33 mouse cellular contexts compared by ENCODE assay signal in the genomic region with DNA sequence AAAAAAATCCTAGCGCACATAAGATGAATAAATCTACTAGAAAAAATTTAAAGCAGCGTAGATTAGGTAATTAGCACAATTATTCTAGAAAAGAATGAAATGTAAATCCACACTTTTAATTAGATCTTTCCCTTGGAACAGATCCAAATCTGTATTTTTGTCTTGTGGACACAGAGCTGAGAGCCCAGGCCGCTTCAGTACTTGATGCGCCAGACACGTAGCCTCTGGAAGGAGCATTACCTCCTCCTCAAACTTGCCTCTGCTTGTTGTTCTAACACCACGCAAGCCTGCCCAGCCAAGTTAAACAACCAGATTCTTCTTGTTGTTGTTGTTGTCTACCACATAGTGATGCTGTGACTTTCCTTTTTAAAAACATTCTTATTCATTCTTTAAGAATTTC.
"Had no signal": no experiment of that assay in that cellular context is flagged by ENCODE, and none has a peak within 500 bp of the region (broad histone marks: within the 10 kb centered on the region; RNA-seq: fewer than 3 reads in every experiment).

No protein-coding gene starts in this region.

- H3K9ac ChIP-seq: limb, embryonic 12.5 days; limb, embryonic 13.5 days; limb, embryonic 15.5 days; liver, embryonic 12.5 days; liver, embryonic 13.5 days; liver, embryonic 14.5 days; liver, embryonic 15.5 days; liver, postnatal 0 days; lung, embryonic 14.5 days; lung, embryonic 15.5 days; midbrain, embryonic 12.5 days; midbrain, embryonic 13.5 days; midbrain, embryonic 15.5 days; neural tube, embryonic 12.5 days; neural tube, embryonic 13.5 days had no signal

- ATAC-seq: liver, embryonic 12.5 days; liver, postnatal 0 days; lung, postnatal 0 days; midbrain, embryonic 13.5 days; midbrain, embryonic 15.5 days; midbrain, embryonic 16.5 days had no signal

- H3K4me2 ChIP-seq: limb, embryonic 12.5 days; limb, embryonic 13.5 days; limb, embryonic 15.5 days; liver, embryonic 11.5 days; liver, embryonic 12.5 days; liver, embryonic 13.5 days; liver, embryonic 15.5 days; lung, embryonic 14.5 days; lung, embryonic 15.5 days; midbrain, embryonic 11.5 days; midbrain, embryonic 12.5 days; midbrain, embryonic 13.5 days; midbrain, embryonic 15.5 days; neural tube, embryonic 12.5 days; neural tube, embryonic 13.5 days had no signal

- H3K27ac ChIP-seq: limb, embryonic 10.5 days; limb, embryonic 12.5 days; limb, embryonic 13.5 days; limb, embryonic 15.5 days; liver, embryonic 12.5 days; liver, embryonic 13.5 days; liver, embryonic 14.5 days; liver, embryonic 15.5 days; lung, embryonic 15.5 days; macrophage; midbrain, embryonic 10.5 days; midbrain, embryonic 12.5 days; midbrain, embryonic 13.5 days; midbrain, embryonic 15.5 days; neural tube, embryonic 12.5 days; neural tube, embryonic 13.5 days had no signal

- H3K27me3 ChIP-seq: limb, embryonic 12.5 days; limb, embryonic 13.5 days; limb, embryonic 15.5 days; liver, embryonic 12.5 days; liver, embryonic 13.5 days; liver, embryonic 15.5 days; lung, embryonic 15.5 days; megakaryocyte, embryonic 14.5 days; midbrain, embryonic 12.5 days; midbrain, embryonic 13.5 days; midbrain, embryonic 15.5 days; neural tube, embryonic 12.5 days; neural tube, embryonic 13.5 days had no signal

- H3K36me3 ChIP-seq: limb, embryonic 10.5 days; limb, embryonic 12.5 days; limb, embryonic 13.5 days; limb, embryonic 15.5 days; liver, embryonic 12.5 days; liver, embryonic 13.5 days; liver, embryonic 15.5 days; lung, embryonic 15.5 days; midbrain, embryonic 10.5 days; midbrain, embryonic 12.5 days; midbrain, embryonic 13.5 days; midbrain, embryonic 15.5 days; neural tube, embryonic 12.5 days; neural tube, embryonic 13.5 days had no signal

- DNase-seq: left cerebral cortex, postnatal 4 days; liver; liver, embryonic 13.5 days; liver, postnatal 0 days; lung, adult 18-20 months; lung, adult 2 months; lung, embryonic 14.5 days; lung, postnatal 10 days; lung, postnatal 14 days; lung, postnatal 36 days; lung, postnatal 4 days; midbrain, embryonic 14.5 days had no signal

- H3K4me1 ChIP-seq: limb, embryonic 15.5 days; liver, embryonic 12.5 days; liver, embryonic 13.5 days; liver, embryonic 15.5 days; lung, embryonic 15.5 days; megakaryocyte, embryonic 14.5 days; midbrain, embryonic 12.5 days; midbrain, embryonic 13.5 days; neural tube, embryonic 12.5 days had no signal

- H3K4me3 ChIP-seq: limb, embryonic 10.5 days; limb, embryonic 12.5 days; limb, embryonic 13.5 days; limb, embryonic 15.5 days; liver, embryonic 12.5 days; liver, embryonic 13.5 days; liver, embryonic 15.5 days; lung, embryonic 15.5 days; megakaryocyte, embryonic 14.5 days; midbrain, embryonic 10.5 days; midbrain, embryonic 12.5 days; midbrain, embryonic 13.5 days; midbrain, embryonic 15.5 days; myocyte; neural tube, embryonic 12.5 days; neural tube, embryonic 13.5 days had no signal

- H3K9me3 ChIP-seq: limb, embryonic 10.5 days; limb, embryonic 12.5 days; limb, embryonic 13.5 days; limb, embryonic 15.5 days; liver, embryonic 13.5 days; liver, embryonic 15.5 days; lung, embryonic 15.5 days; midbrain, embryonic 10.5 days; midbrain, embryonic 12.5 days; midbrain, embryonic 13.5 days; midbrain, embryonic 15.5 days; neural tube, embryonic 12.5 days; neural tube, embryonic 13.5 days had no signal
